Mouse (Mus musculus) liver, embryonic 14.5 days (tissue): ENCODE measurements around the gene Rbfox1. TPM values are rescaled to one million over a fixed set of nuclear protein-coding genes. Genes with fewer than 3 reads are reported as not detected.

Experiments used
- ATAC-seq: fragments of 200-750 bp; cut with Nextera tagmentation; 2 replicates; pipeline ENCODE4 v1.8.0; 2017; ENCODE audit warnings: moderate number of reproducible peaks, mild to moderate bottlenecking, moderate library complexity; ENCODE audit not compliant: insufficient read depth
- DNase-seq, 3 experiments: peaks; one replicate each; pipeline ENCODE4 v3.0.0-alpha.2; 2012 to 2013; ENCODE audit warnings: low read depth in 3 of 3, low spot score in 3 of 3
- H3K27ac ChIP-seq: fragments of 300-500 bp; sonication (generic); 2 replicates; pipeline ENCODE4 v1.5.1; 2014; ENCODE audit warnings: moderate library complexity, mild to moderate bottlenecking, control low read depth, inconsistent platforms
- H3K27me3 ChIP-seq: fragments of 300-500 bp; sonication (generic); 2 replicates; pipeline ENCODE4 v1.6.1; 2014; ENCODE audit warnings: mild to moderate bottlenecking, low read length, moderate library complexity; ENCODE audit not compliant: control insufficient read depth, insufficient read depth
- H3K36me3 ChIP-seq: fragments of 300-500 bp; sonication (generic); replicated peaks from 2 replicates; pipeline ENCODE4 v1.6.1; 2014; ENCODE audit warnings: low read depth; ENCODE audit not compliant: control insufficient read depth, insufficient read depth
- H3K4me1 ChIP-seq, 2 experiments: fragments of 200-500 bp in 1 of 2; fragments of 300-500 bp in 1 of 2; sonication (generic) in 1 of 2; replicated peaks; 2 replicates each; pipeline ENCODE4 v1.6.1; 2012 to 2014; ENCODE audit warnings: antibody characterized with exemption in 1 of 2, inconsistent platforms in 1 of 2, low read length in 1 of 2; ENCODE audit not compliant: control insufficient read depth in 2 of 2, insufficient read depth in 2 of 2
- H3K4me2 ChIP-seq: fragments of 300-500 bp; sonication (generic); 2 replicates; pipeline ENCODE4 v1.6.1; 2014; ENCODE audit warnings: low read depth, mild to moderate bottlenecking, control low read depth, moderate library complexity
- H3K4me3 ChIP-seq, 2 experiments: fragments of 200-500 bp in 1 of 2; fragments of 300-500 bp in 1 of 2; sonication (generic) in 1 of 2; 2 replicates each; pipeline ENCODE4 v1.5.1; 2012 to 2014; ENCODE audit warnings: low read depth in 2 of 2, low read length in 2 of 2, mild to moderate bottlenecking in 2 of 2, control low read depth in 1 of 2, inconsistent platforms in 1 of 2, moderate library complexity in 1 of 2; ENCODE audit not compliant: insufficient read depth in 1 of 2
- H3K9ac ChIP-seq: fragments of 300-500 bp; sonication (generic); replicated peaks from 2 replicates; pipeline ENCODE4 v1.6.1; 2014; ENCODE audit warnings: mild to moderate bottlenecking, control low read depth, moderate library complexity
- H3K9me3 ChIP-seq: fragments of 300-500 bp; sonication (generic); 2 replicates; pipeline ENCODE4 v1.6.1; 2016; ENCODE audit warnings: low read length, mixed read lengths; ENCODE audit not compliant: control insufficient read depth
- CTCF ChIP-seq: IDR thresholded peaks from 2 replicates; pipeline ENCODE4 v1.5.1; 2016; ENCODE audit warnings: antibody characterized with exemption, low read depth, control low read depth
- EP300 ChIP-seq: IDR thresholded peaks from 2 replicates; pipeline ENCODE4 v1.6.1; 2016; ENCODE audit warnings: antibody characterized with exemption, low read depth
- WGBS: fragments of 180-500 bp; shearing (Covaris S2); extraction: QIAGEN DNeasy Blood & Tissue Kit; methylation state at CpG from one replicate; pipeline ENCODE4 v1.1.7; 2014; ENCODE audit not compliant: insufficient replicate concordance; 5-methylcytosine and 5-hydroxymethylcytosine counted together
- polyA plus RNA-seq, 2 experiments: library from polyadenylated mRNA; depleted of rRNA in 1 of 2; stranded (reverse) in 1 of 2; unstranded in 1 of 2; fragments of >200 nt; fragmentation: Nextera tagmentation in 1 of 2; extraction: Ambion mirVana in 1 of 2; gene quantifications; 2 replicates each; pipeline versions ENCODE4 v1.2.1 to v1.2.3; 2012 to 2014

The Rbfox1 gene
- polyA plus RNA-seq, 2 experiments = 0.02 TPM; not detected in 1

DNA sequence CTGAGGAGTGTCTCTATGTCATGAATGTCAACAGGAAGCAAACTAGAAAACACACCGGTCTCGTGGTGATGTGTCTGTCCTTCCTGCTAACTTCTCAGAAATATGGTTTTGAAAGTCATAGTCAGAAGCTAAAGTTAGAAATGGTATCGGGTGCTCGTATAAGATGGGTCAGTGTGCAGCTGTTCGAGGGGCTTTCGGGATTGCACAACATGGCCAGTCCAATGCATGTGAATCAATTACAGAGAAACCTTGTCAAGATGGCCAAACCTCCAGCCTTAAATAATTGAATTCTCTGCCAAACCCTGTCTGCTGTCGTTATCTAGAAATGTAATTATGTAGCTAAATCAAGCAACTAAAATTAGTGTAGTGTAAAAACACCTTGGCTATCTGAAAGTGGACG, 1182.0 kb downstream of the Rbfox1 start:
- ATAC-seq (no peak), DNase-seq (no peak)

DNA sequence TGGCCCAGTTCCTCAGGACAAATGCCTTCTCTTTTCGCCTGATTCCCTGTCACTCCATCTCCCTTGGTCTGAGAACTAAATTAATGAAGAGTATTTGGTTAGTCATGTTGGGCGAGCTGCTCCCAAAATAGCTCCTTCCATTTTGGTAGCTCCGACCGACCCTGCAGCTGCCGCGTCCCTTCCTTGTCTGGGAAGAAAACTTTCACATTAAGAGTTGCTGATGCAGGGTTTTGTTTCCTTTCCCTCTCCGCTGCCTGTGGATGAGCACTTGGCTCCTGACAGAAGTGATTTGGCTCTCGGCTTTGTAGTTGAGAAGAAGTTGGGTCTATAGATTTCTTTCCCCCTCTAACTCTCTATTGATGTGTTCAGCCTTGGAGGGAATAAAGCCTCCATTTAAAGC, 1184.4 kb downstream of the Rbfox1 start:
- no peaks in the 10 kb centered on the region for H3K4me1 ChIP-seq
- H3K27ac ChIP-seq = no peak overlapping the region
- H3K36me3 ChIP-seq = no peaks in the 10 kb centered on the region
- no peak for TF ChIP-seq EP300
- TF ChIP-seq CTCF = no peak
- no peak overlapping the region for H3K9ac ChIP-seq
- no peak for ATAC-seq
- H3K9me3 ChIP-seq = no peaks in the 10 kb centered on the region
- whole genome bisulfite sequencing = 52% methylated on average over 8 of the region's 8 CpGs
- no peak for DNase-seq
- no peak overlapping the region for H3K4me2 ChIP-seq
- H3K4me3 ChIP-seq = no peak overlapping the region
- H3K27me3 ChIP-seq = no peaks in the 10 kb centered on the region

More for the DNA sequence above, 1182.0 kb downstream of the Rbfox1 start:
- Histone ChIP-seq H3K9ac (no peak overlapping the region), H3K4me1 (no peaks in the 10 kb centered on the region), H3K4me2 (no peak overlapping the region), H3K27me3 (no peaks in the 10 kb centered on the region), H3K9me3 (no peaks in the 10 kb centered on the region), H3K36me3 (no peaks in the 10 kb centered on the region), H3K4me3 (no peak overlapping the region), H3K27ac (no peak overlapping the region)
- TF ChIP-seq EP300 (no peak), CTCF (no peak)
- WGBS = 47% methylated on average over 8 of the region's 8 CpGs

DNA sequence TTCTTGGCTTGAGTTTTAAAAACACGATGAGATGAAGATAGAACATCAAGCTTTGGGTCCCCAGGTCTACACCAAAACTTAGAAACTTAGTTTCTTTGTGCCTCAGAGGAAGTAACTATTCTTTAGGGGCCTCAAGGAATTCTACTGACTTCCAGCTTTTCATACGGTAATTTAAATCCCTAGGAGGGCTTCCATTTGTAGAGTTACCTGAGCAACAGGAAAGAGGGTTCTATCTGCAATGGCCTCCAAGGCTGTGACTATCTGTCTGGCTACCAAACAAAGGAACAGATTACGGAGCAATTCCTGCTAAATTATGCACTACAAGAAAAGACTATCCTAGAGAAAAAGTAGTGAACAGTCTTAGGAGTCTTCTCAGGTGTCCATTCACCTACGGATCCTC, 1189.6 kb downstream of the Rbfox1 start:
- ATAC-seq (no peak), DNase-seq (no peak)
- no peak overlapping the region for H3K27ac ChIP-seq
- no peaks in the 10 kb centered on the region for H3K36me3 ChIP-seq
- WGBS = 60% methylated on average over 4 of the region's 4 CpGs
- no peak overlapping the region for H3K9ac ChIP-seq
- H3K27me3 ChIP-seq = no peaks in the 10 kb centered on the region
- H3K4me3 ChIP-seq = no peak overlapping the region
- no peaks in the 10 kb centered on the region for H3K4me1 ChIP-seq
- no peaks in the 10 kb centered on the region for H3K9me3 ChIP-seq
- TF ChIP-seq CTCF = no peak
- no peak for TF ChIP-seq EP300
- H3K4me2 ChIP-seq = no peak overlapping the region

- H3K9me3 ChIP-seq = no peaks in the 10 kb centered on the region
- no peaks in the 10 kb centered on the region for H3K36me3 ChIP-seq
- WGBS = 59% methylated on average over 6 of the region's 6 CpGs
- no peak overlapping the region for H3K27ac ChIP-seq
- H3K9ac ChIP-seq = no peak overlapping the region
- no peaks in the 10 kb centered on the region for H3K4me1 ChIP-seq
- no peak overlapping the region for H3K4me2 ChIP-seq
- ATAC-seq (no peak), DNase-seq (no peak)
- no peak overlapping the region for H3K4me3 ChIP-seq
- TF ChIP-seq EP300 = no peak
- no peak for TF ChIP-seq CTCF
- H3K27me3 ChIP-seq = no peaks in the 10 kb centered on the region
Observed at GRCm38 (mm10) chr16:7075749-7076148, 1190.6 kb downstream of the Rbfox1 start.

DNA sequence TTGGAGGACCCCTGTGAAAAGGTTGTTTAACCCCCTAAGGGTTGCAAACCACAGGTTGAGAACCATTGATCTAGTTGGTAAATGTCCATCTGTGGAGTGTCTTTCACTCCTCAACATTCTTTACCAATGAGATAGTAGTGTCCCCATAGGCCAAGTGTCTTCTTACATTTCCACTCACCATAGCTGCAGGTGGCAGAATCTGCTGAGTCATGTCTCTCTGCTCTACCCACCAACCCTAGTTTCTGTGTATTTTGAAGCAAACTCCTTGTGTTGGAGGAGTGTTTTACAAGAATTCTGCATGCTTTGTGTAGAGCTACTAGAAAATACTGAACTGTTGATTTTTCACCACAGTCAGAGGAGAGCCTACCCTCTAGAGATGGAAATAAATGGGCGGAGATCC, 1191.2 kb downstream of the Rbfox1 start:
- H3K9me3 ChIP-seq = no peaks in the 10 kb centered on the region
- H3K4me2 ChIP-seq = no peak overlapping the region
- WGBS = 72% methylated on average over 1 of the region's 1 CpGs
- no peak for DNase-seq
- TF ChIP-seq EP300 (no peak), CTCF (no peak)
- H3K4me1 ChIP-seq = no peaks in the 10 kb centered on the region
- no peak overlapping the region for H3K9ac ChIP-seq
- H3K27ac ChIP-seq = no peak overlapping the region
- H3K4me3 ChIP-seq = no peak overlapping the region
- ATAC-seq = no peak
- H3K36me3 ChIP-seq = no peaks in the 10 kb centered on the region
- H3K27me3 ChIP-seq = no peaks in the 10 kb centered on the region

DNA sequence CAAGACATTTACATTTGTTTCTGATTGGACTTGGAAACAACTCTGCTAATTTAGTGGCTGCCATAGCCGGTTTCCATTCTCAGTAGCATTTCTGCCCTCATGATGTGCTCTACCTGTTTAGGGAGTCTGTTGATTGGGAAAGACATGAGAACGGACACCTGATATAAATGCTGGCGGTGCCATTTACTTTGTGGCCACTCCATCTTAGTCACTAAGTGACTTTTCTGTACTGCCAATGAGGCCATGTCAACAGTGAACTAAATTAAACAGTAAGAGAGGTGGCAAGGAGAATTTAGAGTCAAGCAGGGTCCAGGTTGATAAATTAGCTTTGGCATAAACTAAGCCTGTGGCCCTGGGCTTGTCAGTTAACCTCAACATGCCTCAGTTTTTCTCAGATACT, 1191.6 kb downstream of the Rbfox1 start:
- Histone ChIP-seq H3K27ac (no peak overlapping the region), H3K4me2 (no peak overlapping the region), H3K4me3 (no peak overlapping the region), H3K9ac (no peak overlapping the region), H3K27me3 (no peaks in the 10 kb centered on the region), H3K36me3 (no peaks in the 10 kb centered on the region), H3K9me3 (no peaks in the 10 kb centered on the region), H3K4me1 (no peaks in the 10 kb centered on the region)
- ATAC-seq (no peak), DNase-seq (no peak)
- 65% methylated on average over 3 of the region's 3 CpGs for WGBS
- TF ChIP-seq CTCF = no peak
- TF ChIP-seq EP300 = no peak
